Mouse (Mus musculus) forebrain, embryonic 16.5 days (tissue): Measurements from ENCODE around the gene Gm21789. TPM values are rescaled to one million over a fixed set of nuclear protein-coding genes. Genes with fewer than 3 reads are reported as not detected.
"Not testable (repeated sequence)": the region's sequence is repeated elsewhere in the genome, so short reads cannot be mapped to it uniquely, and the experiment has no call there.

Experiments used
- ATAC-seq: fragments of 200-750 bp; cut with Nextera tagmentation; 2 replicates; pipeline ENCODE4 v1.8.0; 2017; ENCODE audit warnings: mild to moderate bottlenecking, moderate library complexity
- H3K27ac ChIP-seq: fragments of 300-500 bp; sonication (generic); 2 replicates; pipeline ENCODE4 v1.5.1; 2014; ENCODE audit warnings: low read length, control low read depth
- H3K27me3 ChIP-seq: fragments of 300-500 bp; sonication (generic); replicated peaks from 2 replicates; pipeline ENCODE4 v1.6.1; 2014; ENCODE audit warnings: low read length; ENCODE audit not compliant: control insufficient read depth, insufficient read depth
- H3K36me3 ChIP-seq: fragments of 300-500 bp; sonication (generic); 2 replicates; pipeline ENCODE4 v1.6.1; 2014; ENCODE audit not compliant: control insufficient read depth, insufficient read depth
- H3K4me1 ChIP-seq: fragments of 300-500 bp; sonication (generic); replicated peaks from 2 replicates; pipeline ENCODE4 v1.6.1; 2014; ENCODE audit warnings: low read length; ENCODE audit not compliant: control insufficient read depth, insufficient read depth
- H3K4me2 ChIP-seq: fragments of 300-500 bp; sonication (generic); 2 replicates; pipeline ENCODE4 v1.6.1; 2014; ENCODE audit warnings: mild to moderate bottlenecking, low read length, control low read depth
- H3K4me3 ChIP-seq: fragments of 300-500 bp; sonication (generic); replicated peaks from 2 replicates; pipeline ENCODE4 v1.5.1; 2014; ENCODE audit warnings: mild to moderate bottlenecking, low read length, control low read depth
- H3K9ac ChIP-seq: fragments of 300-500 bp; sonication (generic); replicated peaks from 2 replicates; pipeline ENCODE4 v1.6.1; 2014; ENCODE audit warnings: low read depth, low read length, control low read depth
- H3K9me3 ChIP-seq: fragments of 300-500 bp; sonication (generic); 2 replicates; pipeline ENCODE4 v1.6.1; 2016; ENCODE audit warnings: low read length; ENCODE audit not compliant: control insufficient read depth
- WGBS: fragments of 180-500 bp; shearing (Covaris S2); extraction: QIAGEN DNeasy Blood & Tissue Kit; methylation state at CpG from one replicate; pipeline ENCODE4 v1.1.7; 2014; 5-methylcytosine and 5-hydroxymethylcytosine counted together
- polyA plus RNA-seq: library from polyadenylated mRNA; unstranded; fragments of >200 nt; fragmentation: Nextera tagmentation; extraction: Ambion mirVana; gene quantifications from 2 replicates; pipeline ENCODE4 v1.2.1, GENCODE M21; 2015

Gm21789 gene
- not detected in 2 replicates for polyA plus RNA-seq

DNA sequence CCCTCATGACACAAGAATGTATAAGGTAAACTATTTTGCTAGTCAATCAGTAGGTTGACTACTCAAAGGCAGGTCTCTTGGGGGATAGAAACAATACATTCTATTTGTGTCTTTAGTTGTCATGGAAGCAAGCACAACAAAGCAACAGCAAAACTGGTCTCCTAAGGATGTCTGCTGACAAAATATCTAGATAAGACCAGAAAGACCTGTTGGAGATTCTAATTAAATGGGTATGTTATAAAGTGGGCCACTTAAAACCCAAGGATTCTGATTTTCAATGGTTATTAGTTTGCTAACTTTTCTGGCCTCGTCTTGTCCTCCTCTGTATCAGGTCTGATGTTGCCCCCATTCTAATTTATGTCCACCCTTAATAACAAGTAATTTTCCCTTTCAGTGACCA lies at the start of gene Gm21789:
Gene Gm21789, plus strand, starts transcription at position 301 of the 400 bp plus-strand sequence.
- not testable (repeated sequence) for H3K4me2 ChIP-seq, H3K36me3 ChIP-seq, H3K27me3 ChIP-seq, H3K27ac ChIP-seq, H3K9ac ChIP-seq, H3K4me1 ChIP-seq, H3K4me3 ChIP-seq, H3K9me3 ChIP-seq, ATAC-seq
- WGBS: no CpG with 5 or more reads among the region's 1 CpGs

DNA sequence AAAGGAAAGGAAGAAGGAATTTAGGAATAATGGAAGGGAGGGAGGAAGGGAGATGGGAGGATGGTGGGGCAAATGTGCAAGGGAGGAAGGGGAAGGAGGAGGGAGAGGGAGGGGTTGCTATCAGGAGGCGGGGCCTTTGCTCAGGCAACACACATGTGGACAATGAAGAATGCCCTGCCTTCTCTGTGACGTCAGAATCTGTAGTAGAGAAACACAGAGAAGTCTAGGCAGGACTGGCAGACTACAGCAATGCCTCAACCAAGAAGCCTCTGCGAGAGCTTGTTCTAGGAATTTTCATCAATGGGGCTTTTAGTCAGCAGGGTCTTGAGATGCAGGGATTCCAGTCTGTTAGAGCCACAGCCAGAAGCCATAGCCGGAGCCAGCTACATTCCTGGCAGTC lies 47.2 kb upstream of the Gm21789 start, which contains the start of gene Btbd35f30:
Gene Btbd35f30, plus strand, starts transcription at position 301 of the 400 bp plus-strand sequence.
- H3K27me3 ChIP-seq, H3K27ac ChIP-seq, H3K4me3 ChIP-seq, H3K36me3 ChIP-seq, H3K9me3 ChIP-seq, H3K4me2 ChIP-seq, H3K9ac ChIP-seq, ATAC-seq, H3K4me1 ChIP-seq: not testable (repeated sequence)
- WGBS: no CpG with 5 or more reads among the region's 4 CpGs

GRCm38 (mm10) chrX:32973597-32973996 lies 32.0 kb downstream of the Gm21789 start, which contains the start of gene Btbd35f5:
Gene Btbd35f5, plus strand, starts transcription at chrX:32973897.
- H3K36me3 ChIP-seq, H3K4me3 ChIP-seq, H3K9me3 ChIP-seq, H3K4me2 ChIP-seq, ATAC-seq, H3K9ac ChIP-seq, H3K27ac ChIP-seq, H3K4me1 ChIP-seq, H3K27me3 ChIP-seq: not testable (repeated sequence)
- no CpG with 5 or more reads among the region's 3 CpGs for WGBS

Other genes starting within 250 kb of the Gm21789 start
- gene Btbd35f21, start 215.7 kb upstream of the Gm21789 start, polyA plus RNA-seq: not detected in 2 replicates
- not detected in 2 replicates for gene Btbd35f30, start 47.1 kb upstream of the Gm21789 start, polyA plus RNA-seq
- gene Btbd35f5, start 32.1 kb downstream of the Gm21789 start, polyA plus RNA-seq: not detected in 2 replicates